Mouse (Mus musculus) intestine, embryonic 16.5 days (tissue): ENCODE results near the gene Swt1. TPM values are rescaled to one million over a fixed set of nuclear protein-coding genes. Genes with fewer than 3 reads are reported as not detected.
A peak's percentile ranks its signal among the peaks of the same experiment; 100 is the strongest.

Source experiments
- ATAC-seq: fragments of 200-750 bp; cut with Nextera tagmentation; 2 replicates; pipeline ENCODE4 v1.8.0; 2017; ENCODE audit warnings: moderate TSS enrichment, moderate library complexity
- H3K27ac ChIP-seq: fragments of 300-500 bp; sonication (generic); 2 replicates; pipeline ENCODE4 v1.5.1; 2014; ENCODE audit warnings: mild to moderate bottlenecking, low read length
- H3K27me3 ChIP-seq: fragments of 300-500 bp; sonication (generic); replicated peaks from 2 replicates; pipeline ENCODE4 v1.6.1; 2014; ENCODE audit warnings: low read length, control low read depth, mixed read lengths; ENCODE audit not compliant: control insufficient read depth, insufficient read depth
- H3K36me3 ChIP-seq: fragments of 300-500 bp; sonication (generic); 2 replicates; pipeline ENCODE4 v1.6.1; 2014; ENCODE audit warnings: low read length, control low read depth; ENCODE audit not compliant: control insufficient read depth, insufficient read depth
- H3K4me1 ChIP-seq: fragments of 300-500 bp; sonication (generic); 2 replicates; pipeline ENCODE4 v1.6.1; 2014; ENCODE audit warnings: low read length, control low read depth, mixed read lengths; ENCODE audit not compliant: control insufficient read depth, insufficient read depth
- H3K4me2 ChIP-seq: fragments of 300-500 bp; sonication (generic); 2 replicates; pipeline ENCODE4 v1.6.1; 2014; ENCODE audit warnings: low read depth, low read length, control low read depth
- H3K4me3 ChIP-seq: fragments of 300-500 bp; sonication (generic); 2 replicates; pipeline ENCODE4 v1.5.1; 2014; ENCODE audit warnings: mild to moderate bottlenecking, low read length
- H3K9ac ChIP-seq: fragments of 300-500 bp; sonication (generic); 2 replicates; pipeline ENCODE4 v1.6.1; 2014; ENCODE audit warnings: low read depth, low read length
- H3K9me3 ChIP-seq: fragments of 300-500 bp; sonication (generic); 2 replicates; pipeline ENCODE4 v1.6.1; 2016; ENCODE audit warnings: low read length, control low read depth; ENCODE audit not compliant: control insufficient read depth
- WGBS: fragments of 180-500 bp; shearing (Covaris S2); extraction: QIAGEN DNeasy Blood & Tissue Kit; methylation state at CpG from one replicate; pipeline ENCODE4 v1.1.7; 2014; 5-methylcytosine and 5-hydroxymethylcytosine counted together
- polyA plus RNA-seq: library from polyadenylated mRNA; unstranded; fragments of >200 nt; fragmentation: Nextera tagmentation; extraction: Ambion mirVana; gene quantifications from 2 replicates; pipeline ENCODE4 v1.2.1, GENCODE M21; 2015

Gene Swt1
- polyA plus RNA-seq, 1 experiment from 2014 or later, result 30.9 TPM

DNA sequence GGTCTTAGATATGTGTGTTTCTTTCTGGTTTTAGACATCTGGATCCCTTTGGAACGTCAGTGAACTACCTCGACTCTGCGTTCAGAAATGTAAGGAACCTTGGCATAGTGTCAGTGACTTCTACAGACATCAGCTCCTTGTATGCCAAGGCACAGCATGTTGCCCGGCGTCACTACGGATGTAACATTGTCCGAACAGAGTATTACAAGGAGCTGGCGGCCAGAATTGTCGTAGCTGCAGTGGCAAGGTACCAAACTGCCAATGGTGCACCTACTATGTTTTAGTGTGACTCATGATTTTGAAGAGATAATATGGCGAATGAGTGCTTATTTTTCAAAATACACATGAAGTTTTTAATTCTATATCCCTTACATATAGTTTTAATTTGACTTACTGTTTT, 21.6 kb upstream of the Swt1 start:
- 94% methylated on average over 10 of the region's 10 CpGs for WGBS
- Histone ChIP-seq H3K9me3 (no peaks in the 10 kb centered on the region), H3K4me3 (no peak overlapping the region)

DNA sequence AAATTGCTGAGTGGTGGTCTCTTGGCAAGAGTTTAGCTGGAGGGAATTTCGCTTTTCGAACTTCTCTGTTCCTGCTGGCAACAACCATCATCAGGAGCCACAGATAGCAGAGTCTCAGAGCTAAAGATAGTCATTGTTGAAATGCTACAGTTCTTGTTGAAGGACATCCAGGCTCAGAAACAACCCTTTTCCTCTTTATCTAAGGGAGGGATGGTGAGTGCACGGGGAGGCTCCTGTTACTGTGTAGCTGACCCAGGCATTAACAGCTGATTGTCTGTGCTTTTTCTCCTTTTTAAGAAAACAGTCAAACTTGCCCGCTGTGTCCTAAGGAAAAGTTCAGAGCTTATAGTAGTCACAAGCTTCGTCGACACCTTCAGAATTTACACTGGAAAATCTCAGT, 7.2 kb upstream of the Swt1 start:
- peaks cover 2% of the 10 kb centered on the region; the same call in 1 of the 2 replicates for H3K36me3 ChIP-seq
- WGBS, result 81% methylated on average over 6 of the region's 6 CpGs

More for the DNA sequence above, 21.6 kb upstream of the Swt1 start:
- no peak overlapping the region for H3K4me2 ChIP-seq
- H3K36me3 ChIP-seq, result peaks cover 32% of the 10 kb centered on the region
- H3K9ac ChIP-seq, result no peak overlapping the region
- ATAC-seq, result no peak
- H3K27ac ChIP-seq, result no peak overlapping the region
- no peaks in the 10 kb centered on the region for H3K4me1 ChIP-seq
- no peaks in the 10 kb centered on the region for H3K27me3 ChIP-seq

GRCm38 (mm10) chr1:151429316-151429715, 1.1 kb upstream of the Swt1 start:
- H3K27ac ChIP-seq, result peak overlapping the region; percentile 97
- H3K4me3 ChIP-seq, result peak overlapping the region; percentile 95
- WGBS, result 25% methylated on average over 9 of the region's 9 CpGs
- no peaks in the 10 kb centered on the region for H3K27me3 ChIP-seq
- ATAC-seq, result no peak
- H3K4me2 ChIP-seq, result peak overlapping the region; percentile 38
- H3K9me3 ChIP-seq, result no peaks in the 10 kb centered on the region
- peaks cover 9% of the 10 kb centered on the region for H3K4me1 ChIP-seq
- H3K36me3 ChIP-seq, result 0 out of 2 replicates have a peak, but pooled peaks cover 1% of the 10 kb centered on the region
- H3K9ac ChIP-seq, result peak overlapping the region; percentile 95

More for the DNA sequence above, 7.2 kb upstream of the Swt1 start:
- Histone ChIP-seq H3K9ac (no peak overlapping the region), H3K4me1 (no peaks in the 10 kb centered on the region), H3K4me3 (no peak overlapping the region), H3K9me3 (no peaks in the 10 kb centered on the region), H3K27ac (no peak overlapping the region), H3K27me3 (no peaks in the 10 kb centered on the region), H3K4me2 (no peak overlapping the region)
- ATAC-seq, result no peak

GRCm38 (mm10) chr1:151427888-151428262, 380 bp downstream of the Swt1 start:
- H3K9ac ChIP-seq, result peak overlapping the region; percentile 86
- H3K4me2 ChIP-seq, result peak overlapping the region; percentile 67
- ATAC-seq, result peak; percentile 57
- H3K4me3 ChIP-seq, result peak overlapping the region; percentile 95
- H3K27me3 ChIP-seq, result no peaks in the 10 kb centered on the region
- peak overlapping the region; percentile 90 for H3K27ac ChIP-seq
- H3K9me3 ChIP-seq, result no peaks in the 10 kb centered on the region
- WGBS, result under 1% methylated on average over 26 of the region's 26 CpGs
- peaks cover 9% of the 10 kb centered on the region for H3K4me1 ChIP-seq
- no peaks in the 10 kb centered on the region for H3K36me3 ChIP-seq

DNA sequence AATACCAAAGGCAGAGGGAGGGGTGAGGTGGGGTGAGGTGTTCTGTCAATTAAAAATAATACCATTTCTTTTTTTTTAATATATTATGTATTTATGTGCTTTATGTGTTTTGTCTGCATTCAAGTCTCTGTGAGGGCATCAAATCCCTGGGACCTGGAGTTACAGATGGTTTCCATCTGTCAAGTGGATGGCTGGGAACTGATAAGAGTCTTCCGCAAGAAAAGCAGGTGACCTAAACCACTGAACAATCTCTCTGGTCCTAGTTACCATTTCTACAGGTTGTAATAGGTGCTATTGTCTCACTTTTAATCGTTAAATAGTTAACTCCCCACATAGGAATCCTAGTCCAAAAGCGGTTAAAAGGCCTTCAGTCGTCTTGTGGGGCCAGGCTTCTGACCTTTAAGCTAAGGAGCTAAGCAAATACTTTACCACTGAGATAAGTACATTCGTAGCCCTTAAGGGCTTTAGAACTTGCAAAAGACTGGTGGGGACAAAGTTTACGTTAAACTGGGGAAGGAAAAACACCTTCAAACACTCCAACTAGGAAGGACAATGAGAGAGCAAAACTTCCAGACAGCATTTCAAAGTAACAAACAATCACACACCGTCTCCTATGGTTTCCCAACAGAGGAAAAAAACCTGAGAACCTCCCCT, 1.2 kb downstream of the Swt1 start:
- Histone ChIP-seq H3K27ac (peak overlapping the region; percentile 90), H3K9me3 (no peaks in the 10 kb centered on the region), H3K36me3 (0 out of 2 replicates have a peak, but pooled peaks cover 4% of the 10 kb centered on the region), H3K4me3 (peak overlapping the region; percentile 95), H3K27me3 (no peaks in the 10 kb centered on the region), H3K9ac (peak overlapping the region; percentile 86), H3K4me1 (peaks cover 9% of the 10 kb centered on the region), H3K4me2 (peak overlapping the region; percentile 67)
- WGBS, result 16% methylated on average over 7 of the region's 7 CpGs
- no peak; the same call in 1 of the 2 replicates for ATAC-seq

DNA sequence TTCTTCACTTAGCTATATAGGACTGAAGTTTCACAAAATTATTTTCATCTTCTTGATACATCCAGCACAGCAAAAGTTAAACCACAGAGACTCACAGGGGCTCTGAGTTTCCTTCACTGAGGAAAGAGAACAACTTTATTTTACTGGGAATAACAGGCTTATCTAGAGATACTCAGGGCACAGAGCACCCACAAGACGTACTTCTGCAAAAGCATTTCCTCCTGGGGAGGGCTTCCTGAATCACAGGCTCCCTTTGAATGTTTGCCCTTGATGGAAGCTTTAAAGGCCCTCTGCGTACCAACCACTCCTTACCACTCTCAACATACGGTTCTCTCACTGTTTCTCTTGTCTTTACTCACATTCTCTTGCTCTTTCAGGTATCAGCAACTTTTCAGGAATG, 6.1 kb downstream of the Swt1 start:
- Histone ChIP-seq H3K27ac (no peak overlapping the region), H3K4me1 (peaks cover 2% of the 10 kb centered on the region; the same call in 1 of the 2 replicates), H3K9ac (no peak overlapping the region), H3K36me3 (0 out of 2 replicates have a peak, but pooled peaks cover 4% of the 10 kb centered on the region), H3K9me3 (no peaks in the 10 kb centered on the region), H3K4me3 (no peak overlapping the region), H3K27me3 (no peaks in the 10 kb centered on the region), H3K4me2 (no peak overlapping the region)
- ATAC-seq, result no peak
- 62% methylated on average over 3 of the region's 3 CpGs for WGBS

DNA sequence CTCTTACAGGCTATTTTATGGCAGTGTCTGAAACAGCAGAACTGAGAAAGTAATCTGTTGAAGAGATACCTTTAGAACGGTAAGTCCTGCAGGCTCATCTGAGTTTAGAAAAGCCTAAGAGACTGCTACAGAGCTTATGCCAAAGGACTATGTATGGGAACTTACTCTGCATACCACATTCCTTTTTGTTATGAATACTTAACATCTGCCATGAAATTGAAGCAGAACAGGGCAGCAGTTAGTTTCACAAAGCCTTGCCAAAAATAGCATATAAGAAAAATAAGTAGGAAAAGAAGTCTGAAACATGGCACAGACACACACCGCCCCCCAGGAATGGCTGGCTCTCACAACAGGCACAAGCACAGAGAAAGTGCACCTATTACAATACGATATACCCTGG, 18.4 kb downstream of the Swt1 start:
- H3K9me3 ChIP-seq, result no peaks in the 10 kb centered on the region
- WGBS, result 73% methylated on average over 3 of the region's 3 CpGs
- H3K4me1 ChIP-seq, result no peaks in the 10 kb centered on the region
- H3K27ac ChIP-seq, result no peak overlapping the region
- H3K4me3 ChIP-seq, result no peak overlapping the region
- no peak for ATAC-seq
- no peak overlapping the region for H3K9ac ChIP-seq
- peaks cover 2% of the 10 kb centered on the region; the same call in 1 of the 2 replicates for H3K36me3 ChIP-seq
- no peak overlapping the region for H3K4me2 ChIP-seq
- no peaks in the 10 kb centered on the region for H3K27me3 ChIP-seq

DNA sequence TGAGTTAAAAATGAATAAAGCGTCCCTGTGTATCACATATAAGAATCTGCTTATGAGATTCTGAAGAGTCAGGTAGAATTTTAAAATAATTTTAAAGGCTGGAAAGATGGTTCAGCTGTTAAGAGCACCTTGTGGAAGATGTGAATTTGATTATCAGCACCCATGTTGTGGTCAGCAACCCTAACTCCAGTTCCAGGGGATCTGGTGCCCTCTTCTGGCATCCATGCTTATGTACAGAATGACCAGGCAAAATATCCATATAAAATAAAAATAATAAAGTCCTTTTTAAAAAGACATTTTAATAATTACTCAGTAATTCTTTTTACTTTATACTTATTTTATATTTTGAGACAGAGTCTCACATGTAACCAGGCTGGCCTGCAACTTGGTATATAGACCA, 38.2 kb downstream of the Swt1 start:
- no peaks in the 10 kb centered on the region for H3K9me3 ChIP-seq
- no peak for ATAC-seq
- H3K4me2 ChIP-seq, result no peak overlapping the region

GRCm38 (mm10) chr1:151377353-151377752, 50.9 kb downstream of the Swt1 start:
- no peak overlapping the region for H3K4me3 ChIP-seq
- H3K27ac ChIP-seq, result no peak overlapping the region
- peaks cover 3% of the 10 kb centered on the region; the same call in 1 of the 2 replicates for H3K4me1 ChIP-seq
- H3K9ac ChIP-seq, result no peak overlapping the region
- H3K27me3 ChIP-seq, result no peaks in the 10 kb centered on the region
- 89% methylated on average over 3 of the region's 3 CpGs for WGBS
- ATAC-seq, result no peak
- H3K9me3 ChIP-seq, result no peaks in the 10 kb centered on the region
- no peak overlapping the region for H3K4me2 ChIP-seq
- peaks cover 4% of the 10 kb centered on the region; the same call in 1 of the 2 replicates for H3K36me3 ChIP-seq

More for the DNA sequence above, 38.2 kb downstream of the Swt1 start:
- H3K27ac ChIP-seq, result no peak overlapping the region
- H3K9ac ChIP-seq, result no peak overlapping the region
- no peaks in the 10 kb centered on the region for H3K4me1 ChIP-seq
- H3K36me3 ChIP-seq, result peaks cover 3% of the 10 kb centered on the region; the same call in 1 of the 2 replicates
- H3K4me3 ChIP-seq, result no peak overlapping the region
- no peaks in the 10 kb centered on the region for H3K27me3 ChIP-seq
- 94% methylated on average over 1 of the region's 1 CpGs for WGBS
